Mouse (Mus musculus): ENCODE data around the gene Wdr74. TPM values are rescaled to one million over a fixed set of nuclear protein-coding genes. Genes with fewer than 3 reads are reported as not detected.
A peak's percentile ranks its signal among the peaks of the same experiment; 100 is the strongest.

Wdr74 gene
- polyA plus RNA-seq, 1 experiment, result 50.2 TPM

- H3K4me3 ChIP-seq (ENCODE audit: insufficient read depth, low read length), result peak overlapping the region; percentile 93
- no peak for TF ChIP-seq CTCF (IDR thresholded peaks at IDR 0.05; ENCODE audit: extremely low read depth, insufficient read depth, low read length)
- TF ChIP-seq POLR2A (IDR thresholded peaks at IDR 0.05; ENCODE audit: extremely low read depth, insufficient read depth, low read length), result no peak
- H3K4me1 ChIP-seq (ENCODE audit: control insufficient read depth, insufficient read depth, low read length), result no peaks in the 10 kb centered on the region
- H3K27ac ChIP-seq (ENCODE audit: insufficient read depth, low read length), result no peak overlapping the region
Measured at GRCm38 (mm10) chr19:8736160-8736467, 487 bp downstream of the Wdr74 start.

GRCm38 (mm10) chr19:8738911-8739310 is 3.3 kb downstream of the Wdr74 start:
- Histone ChIP-seq H3K27ac (ENCODE audit: insufficient read depth, low read length) (no peak overlapping the region), H3K4me1 (ENCODE audit: control insufficient read depth, insufficient read depth, low read length) (peaks cover 5% of the 10 kb centered on the region; the same call in 1 of the 2 replicates), H3K4me3 (ENCODE audit: insufficient read depth, low read length) (no peak overlapping the region)
- TF ChIP-seq POLR2A (IDR thresholded peaks at IDR 0.05; ENCODE audit: extremely low read depth, insufficient read depth, low read length), result no peak
- TF ChIP-seq CTCF (IDR thresholded peaks at IDR 0.05; ENCODE audit: extremely low read depth, insufficient read depth, low read length), result no peak

GRCm38 (mm10) chr19:8739646-8740045 is 4.0 kb downstream of the Wdr74 start:
- TF ChIP-seq POLR2A (IDR thresholded peaks at IDR 0.05; ENCODE audit: extremely low read depth, insufficient read depth, low read length) (no peak), CTCF (IDR thresholded peaks at IDR 0.05; ENCODE audit: extremely low read depth, insufficient read depth, low read length) (no peak)
- no peak overlapping the region for H3K27ac ChIP-seq (ENCODE audit: insufficient read depth, low read length)
- H3K4me1 ChIP-seq (ENCODE audit: control insufficient read depth, insufficient read depth, low read length), result peaks cover 5% of the 10 kb centered on the region; the same call in 1 of the 2 replicates
- no peak overlapping the region for H3K4me3 ChIP-seq (ENCODE audit: insufficient read depth, low read length)

- Histone ChIP-seq H3K4me1 (ENCODE audit: control insufficient read depth, insufficient read depth, low read length) (peaks cover 5% of the 10 kb centered on the region; the same call in 1 of the 2 replicates), H3K27ac (ENCODE audit: insufficient read depth, low read length) (peak within 1 kb of the TSS; percentile 93), H3K4me3 (ENCODE audit: insufficient read depth, low read length) (peak within 1 kb of the TSS; percentile 53)
- no peak for TF ChIP-seq POLR2A (IDR thresholded peaks at IDR 0.05; ENCODE audit: extremely low read depth, insufficient read depth, low read length)
- no peak for TF ChIP-seq CTCF (IDR thresholded peaks at IDR 0.05; ENCODE audit: extremely low read depth, insufficient read depth, low read length)
Measured at GRCm38 (mm10) chr19:8740603-8741002, 5.0 kb downstream of the Wdr74 start, which contains the start of gene 1700092M07Rik. Gene 1700092M07Rik (plus strand): TSS chr19:8740718.

GRCm38 (mm10) chr19:8741243-8741869 is 5.7 kb downstream of the Wdr74 start, which contains the start of gene Stx5a:
Gene Stx5a (plus strand): TSS chr19:8741413.
- Histone ChIP-seq H3K4me3 (ENCODE audit: insufficient read depth, low read length) (peak within 1 kb of the TSS; percentile 53), H3K4me1 (ENCODE audit: control insufficient read depth, insufficient read depth, low read length) (peaks cover 5% of the 10 kb centered on the region; the same call in 1 of the 2 replicates), H3K27ac (ENCODE audit: insufficient read depth, low read length) (peak within 1 kb of the TSS; percentile 93)
- TF ChIP-seq CTCF (IDR thresholded peaks at IDR 0.05; ENCODE audit: extremely low read depth, insufficient read depth, low read length) (no peak), POLR2A (IDR thresholded peaks at IDR 0.05; ENCODE audit: extremely low read depth, insufficient read depth, low read length) (peak; percentile 77)

GRCm38 (mm10) chr19:8742176-8742575 is 6.5 kb downstream of the Wdr74 start:
- no peak for TF ChIP-seq CTCF (IDR thresholded peaks at IDR 0.05; ENCODE audit: extremely low read depth, insufficient read depth, low read length)
- no peak for TF ChIP-seq POLR2A (IDR thresholded peaks at IDR 0.05; ENCODE audit: extremely low read depth, insufficient read depth, low read length)
- peaks cover 5% of the 10 kb centered on the region; the same call in 1 of the 2 replicates for H3K4me1 ChIP-seq (ENCODE audit: control insufficient read depth, insufficient read depth, low read length)
- H3K27ac ChIP-seq (ENCODE audit: insufficient read depth, low read length), result 0 out of 2 replicates have a peak overlapping the region, but pooled peaks have one; percentile 17

GRCm38 (mm10) chr19:8745382-8745781 is 9.8 kb downstream of the Wdr74 start:
- TF ChIP-seq POLR2A (IDR thresholded peaks at IDR 0.05; ENCODE audit: extremely low read depth, insufficient read depth, low read length), result no peak
- TF ChIP-seq CTCF (IDR thresholded peaks at IDR 0.05; ENCODE audit: extremely low read depth, insufficient read depth, low read length), result no peak
- Histone ChIP-seq H3K27ac (ENCODE audit: insufficient read depth, low read length) (no peak overlapping the region), H3K4me1 (ENCODE audit: control insufficient read depth, insufficient read depth, low read length) (peaks cover 5% of the 10 kb centered on the region; the same call in 1 of the 2 replicates), H3K4me3 (ENCODE audit: insufficient read depth, low read length) (no peak overlapping the region)

More at GRCm38 (mm10) chr19:8742176-8742575, 6.5 kb downstream of the Wdr74 start:
- peak overlapping the region; percentile 53 for H3K4me3 ChIP-seq (ENCODE audit: insufficient read depth, low read length)

GRCm38 (mm10) chr19:8747368-8747767 is 11.7 kb downstream of the Wdr74 start:
- H3K4me3 ChIP-seq (ENCODE audit: insufficient read depth, low read length), result no peak overlapping the region
- peaks cover 3% of the 10 kb centered on the region; the same call in 1 of the 2 replicates for H3K4me1 ChIP-seq (ENCODE audit: control insufficient read depth, insufficient read depth, low read length)
- no peak overlapping the region for H3K27ac ChIP-seq (ENCODE audit: insufficient read depth, low read length)
- TF ChIP-seq CTCF (IDR thresholded peaks at IDR 0.05; ENCODE audit: extremely low read depth, insufficient read depth, low read length), result 0 out of 2 replicates have a peak, but pooled peaks have one; percentile 1
- no peak for TF ChIP-seq POLR2A (IDR thresholded peaks at IDR 0.05; ENCODE audit: extremely low read depth, insufficient read depth, low read length)

GRCm38 (mm10) chr19:8755652-8756051 is 20.0 kb downstream of the Wdr74 start:
- Histone ChIP-seq H3K27ac (ENCODE audit: insufficient read depth, low read length) (no peak overlapping the region), H3K4me1 (ENCODE audit: control insufficient read depth, insufficient read depth, low read length) (peaks cover 3% of the 10 kb centered on the region), H3K4me3 (ENCODE audit: insufficient read depth, low read length) (no peak overlapping the region)
- TF ChIP-seq CTCF (IDR thresholded peaks at IDR 0.05; ENCODE audit: extremely low read depth, insufficient read depth, low read length) (no peak), POLR2A (IDR thresholded peaks at IDR 0.05; ENCODE audit: extremely low read depth, insufficient read depth, low read length) (no peak)
